Mouse (Mus musculus) kidney, embryonic 15.5 days (tissue): ENCODE results near the gene Gm16181. TPM values are rescaled to one million over a fixed set of nuclear protein-coding genes. Genes with fewer than 3 reads are reported as not detected.

Experiments
- ATAC-seq: fragments of 200-750 bp; cut with Nextera tagmentation; replicated peaks from 2 replicates; pipeline ENCODE4 v1.8.0; 2017; ENCODE audit warnings: moderate TSS enrichment; ENCODE audit not compliant: low FRiP score
- H3K27ac ChIP-seq: fragments of 300-500 bp; sonication (generic); 2 replicates; pipeline ENCODE4 v1.5.1; 2015; ENCODE audit warnings: mild to moderate bottlenecking, inconsistent platforms
- H3K27me3 ChIP-seq: fragments of 300-500 bp; sonication (generic); 2 replicates; pipeline ENCODE4 v1.6.1; 2015; ENCODE audit warnings: inconsistent platforms
- H3K36me3 ChIP-seq: fragments of 300-500 bp; sonication (generic); 2 replicates; pipeline ENCODE4 v1.6.1; 2015; ENCODE audit warnings: inconsistent platforms
- H3K4me1 ChIP-seq: fragments of 300-500 bp; sonication (generic); 2 replicates; pipeline ENCODE4 v1.6.1; 2015; ENCODE audit warnings: inconsistent platforms
- H3K4me2 ChIP-seq: fragments of 300-500 bp; sonication (generic); 2 replicates; pipeline ENCODE4 v1.6.1; 2015; ENCODE audit warnings: moderate library complexity, mild to moderate bottlenecking, inconsistent platforms
- H3K4me3 ChIP-seq: fragments of 300-500 bp; sonication (generic); replicated peaks from 2 replicates; pipeline ENCODE4 v1.5.1; 2015; ENCODE audit warnings: mild to moderate bottlenecking, inconsistent platforms
- H3K9ac ChIP-seq: fragments of 300-500 bp; sonication (generic); 2 replicates; pipeline ENCODE4 v1.6.1; 2015; ENCODE audit warnings: mild to moderate bottlenecking, inconsistent platforms
- H3K9me3 ChIP-seq: fragments of 300-500 bp; sonication (generic); replicated peaks from 2 replicates; pipeline ENCODE4 v1.6.1; 2016; ENCODE audit warnings: inconsistent platforms
- WGBS: fragments of 180-500 bp; shearing (Covaris S2); methylation state at CpG from one replicate; pipeline ENCODE4 v1.1.7; 2015; ENCODE audit warnings: mixed read lengths; 5-methylcytosine and 5-hydroxymethylcytosine counted together
- polyA plus RNA-seq: library from polyadenylated mRNA; unstranded; fragments of >200 nt; fragmentation: Nextera tagmentation; extraction: Ambion mirVana; gene quantifications from 2 replicates; pipeline ENCODE4 v1.2.1, GENCODE M21; 2015

Gene Gm16181
- polyA plus RNA-seq, 1 experiment from 2014 or later, result 0.65 TPM

GRCm38 (mm10) chr17:35235614-35236389, 15.2 kb downstream of the Gm16181 start, which contains the start of gene Nfkbil1:
TSS of gene Nfkbil1 (minus strand) at chr17:35235792.
- no peaks in the 10 kb centered on the region for H3K27me3 ChIP-seq
- H3K9me3 ChIP-seq, result no peaks in the 10 kb centered on the region
- peak within 1 kb of the TSS; percentile 67 for H3K4me3 ChIP-seq
- ATAC-seq, result peak; percentile 80
- H3K27ac ChIP-seq, result peak within 1 kb of the TSS; percentile 98
- H3K9ac ChIP-seq, result peak within 1 kb of the TSS; percentile 89
- H3K4me1 ChIP-seq, result peaks cover 54% of the 10 kb centered on the region
- H3K36me3 ChIP-seq, result peaks cover 19% of the 10 kb centered on the region
- H3K4me2 ChIP-seq, result peak within 1 kb of the TSS; percentile 70
- under 1% methylated on average over 35 of the region's 35 CpGs for WGBS

- under 1% methylated on average over 18 of the region's 18 CpGs for WGBS
Measured at GRCm38 (mm10) chr17:35236390-35236746, 15.7 kb downstream of the Gm16181 start.

GRCm38 (mm10) chr17:35236996-35237395, 16.4 kb downstream of the Gm16181 start:
- 73% methylated on average over 9 of the region's 9 CpGs for WGBS
- no peak overlapping the region for H3K27ac ChIP-seq
- H3K36me3 ChIP-seq, result peaks cover 12% of the 10 kb centered on the region
- peaks cover 48% of the 10 kb centered on the region for H3K4me1 ChIP-seq
- peak overlapping the region; percentile 67; the same call in 1 of the 2 replicates for H3K4me3 ChIP-seq
- no peak overlapping the region for H3K9ac ChIP-seq
- H3K4me2 ChIP-seq, result peak overlapping the region; percentile 70; the same call in 1 of the 2 replicates
- ATAC-seq, result no peak
- no peaks in the 10 kb centered on the region for H3K27me3 ChIP-seq
- no peaks in the 10 kb centered on the region for H3K9me3 ChIP-seq

More at GRCm38 (mm10) chr17:35236390-35236746, 15.7 kb downstream of the Gm16181 start:
- peak overlapping the region; percentile 98 for H3K27ac ChIP-seq
- H3K36me3 ChIP-seq, result peaks cover 14% of the 10 kb centered on the region
- H3K9ac ChIP-seq, result peak overlapping the region; percentile 89
- H3K4me1 ChIP-seq, result peaks cover 53% of the 10 kb centered on the region
- ATAC-seq, result peak; percentile 50
- H3K27me3 ChIP-seq, result no peaks in the 10 kb centered on the region
- peak overlapping the region; percentile 70 for H3K4me2 ChIP-seq
- H3K4me3 ChIP-seq, result peak overlapping the region; percentile 67
- no peaks in the 10 kb centered on the region for H3K9me3 ChIP-seq

GRCm38 (mm10) chr17:35237504-35237903, 16.9 kb downstream of the Gm16181 start:
- H3K4me1 ChIP-seq, result peaks cover 43% of the 10 kb centered on the region
- H3K27ac ChIP-seq, result no peak overlapping the region
- H3K27me3 ChIP-seq, result no peaks in the 10 kb centered on the region
- H3K9me3 ChIP-seq, result no peaks in the 10 kb centered on the region
- H3K4me3 ChIP-seq, result no peak overlapping the region
- no peak for ATAC-seq
- peaks cover 12% of the 10 kb centered on the region for H3K36me3 ChIP-seq
- H3K9ac ChIP-seq, result no peak overlapping the region
- 82% methylated on average over 12 of the region's 12 CpGs for WGBS
- no peak overlapping the region for H3K4me2 ChIP-seq

- Histone ChIP-seq H3K27ac (no peak overlapping the region), H3K9ac (no peak overlapping the region), H3K4me1 (peaks cover 37% of the 10 kb centered on the region), H3K4me2 (no peak overlapping the region), H3K9me3 (no peaks in the 10 kb centered on the region), H3K27me3 (no peaks in the 10 kb centered on the region), H3K36me3 (peaks cover 19% of the 10 kb centered on the region), H3K4me3 (no peak overlapping the region)
- WGBS, result 75% methylated on average over 5 of the region's 5 CpGs
- no peak for ATAC-seq
Measured at GRCm38 (mm10) chr17:35239700-35240099, 19.1 kb downstream of the Gm16181 start.

GRCm38 (mm10) chr17:35240384-35241304, 20.0 kb downstream of the Gm16181 start:
- H3K4me3 ChIP-seq, result peak overlapping the region; percentile 71
- H3K36me3 ChIP-seq, result peaks cover 29% of the 10 kb centered on the region

GRCm38 (mm10) chr17:35241305-35242014, 20.8 kb downstream of the Gm16181 start, which contains the start of gene Ddx39b:
TSS of gene Ddx39b (plus strand) at chr17:35241746.
- Histone ChIP-seq H3K4me2 (peak within 1 kb of the TSS; percentile 86), H3K27ac (peak within 1 kb of the TSS; percentile 98), H3K9ac (peak within 1 kb of the TSS; percentile 91), H3K27me3 (no peaks in the 10 kb centered on the region), H3K36me3 (peaks cover 37% of the 10 kb centered on the region), H3K4me3 (peak within 1 kb of the TSS; percentile 71), H3K9me3 (no peaks in the 10 kb centered on the region), H3K4me1 (peaks cover 51% of the 10 kb centered on the region)
- peak; percentile 90 for ATAC-seq
- under 1% methylated on average over 69 of the region's 69 CpGs for WGBS

More at GRCm38 (mm10) chr17:35240384-35241304, 20.0 kb downstream of the Gm16181 start:
- H3K4me1 ChIP-seq, result peaks cover 44% of the 10 kb centered on the region
- whole genome bisulfite sequencing, result 28% methylated on average over 12 of the region's 12 CpGs
- peak; percentile 0; the same call in 1 of the 2 replicates for ATAC-seq
- no peaks in the 10 kb centered on the region for H3K27me3 ChIP-seq
- peak overlapping the region; percentile 91 for H3K9ac ChIP-seq
- peak overlapping the region; percentile 98 for H3K27ac ChIP-seq
- H3K4me2 ChIP-seq, result peak overlapping the region; percentile 86
- H3K9me3 ChIP-seq, result no peaks in the 10 kb centered on the region

- H3K9ac ChIP-seq, result peak overlapping the region; percentile 91
- peak overlapping the region; percentile 86 for H3K4me2 ChIP-seq
- peaks cover 52% of the 10 kb centered on the region for H3K4me1 ChIP-seq
- H3K9me3 ChIP-seq, result no peaks in the 10 kb centered on the region
- no peaks in the 10 kb centered on the region for H3K27me3 ChIP-seq
- H3K27ac ChIP-seq, result peak overlapping the region; percentile 98
- H3K36me3 ChIP-seq, result peaks cover 45% of the 10 kb centered on the region
- WGBS, result under 1% methylated on average over 55 of the region's 55 CpGs
- H3K4me3 ChIP-seq, result peak overlapping the region; percentile 71
- ATAC-seq, result peak; percentile 52
Measured at GRCm38 (mm10) chr17:35242015-35242941, 21.6 kb downstream of the Gm16181 start.

- peaks cover 58% of the 10 kb centered on the region for H3K4me1 ChIP-seq
- H3K27me3 ChIP-seq, result no peaks in the 10 kb centered on the region
- under 1% methylated on average over 16 of the region's 16 CpGs for WGBS
- no peaks in the 10 kb centered on the region for H3K9me3 ChIP-seq
- peaks cover 50% of the 10 kb centered on the region for H3K36me3 ChIP-seq
- peak overlapping the region; percentile 91 for H3K9ac ChIP-seq
- peak overlapping the region; percentile 86 for H3K4me2 ChIP-seq
- H3K27ac ChIP-seq, result peak overlapping the region; percentile 98
- H3K4me3 ChIP-seq, result peak overlapping the region; percentile 71
- no peak for ATAC-seq
Measured at GRCm38 (mm10) chr17:35243086-35243485, 22.5 kb downstream of the Gm16181 start.

- Histone ChIP-seq H3K9ac (peak overlapping the region; percentile 91), H3K4me3 (peak overlapping the region; percentile 71), H3K27ac (no peak overlapping the region), H3K4me2 (peak overlapping the region; percentile 86), H3K9me3 (no peaks in the 10 kb centered on the region), H3K36me3 (peaks cover 69% of the 10 kb centered on the region), H3K4me1 (peaks cover 71% of the 10 kb centered on the region), H3K27me3 (no peaks in the 10 kb centered on the region)
- WGBS, result 65% methylated on average over 2 of the region's 2 CpGs
- ATAC-seq, result no peak
Measured at GRCm38 (mm10) chr17:35244999-35245398, 24.4 kb downstream of the Gm16181 start.
